ENCODE assay signal across 10 mouse cellular contexts in the genomic region with DNA sequence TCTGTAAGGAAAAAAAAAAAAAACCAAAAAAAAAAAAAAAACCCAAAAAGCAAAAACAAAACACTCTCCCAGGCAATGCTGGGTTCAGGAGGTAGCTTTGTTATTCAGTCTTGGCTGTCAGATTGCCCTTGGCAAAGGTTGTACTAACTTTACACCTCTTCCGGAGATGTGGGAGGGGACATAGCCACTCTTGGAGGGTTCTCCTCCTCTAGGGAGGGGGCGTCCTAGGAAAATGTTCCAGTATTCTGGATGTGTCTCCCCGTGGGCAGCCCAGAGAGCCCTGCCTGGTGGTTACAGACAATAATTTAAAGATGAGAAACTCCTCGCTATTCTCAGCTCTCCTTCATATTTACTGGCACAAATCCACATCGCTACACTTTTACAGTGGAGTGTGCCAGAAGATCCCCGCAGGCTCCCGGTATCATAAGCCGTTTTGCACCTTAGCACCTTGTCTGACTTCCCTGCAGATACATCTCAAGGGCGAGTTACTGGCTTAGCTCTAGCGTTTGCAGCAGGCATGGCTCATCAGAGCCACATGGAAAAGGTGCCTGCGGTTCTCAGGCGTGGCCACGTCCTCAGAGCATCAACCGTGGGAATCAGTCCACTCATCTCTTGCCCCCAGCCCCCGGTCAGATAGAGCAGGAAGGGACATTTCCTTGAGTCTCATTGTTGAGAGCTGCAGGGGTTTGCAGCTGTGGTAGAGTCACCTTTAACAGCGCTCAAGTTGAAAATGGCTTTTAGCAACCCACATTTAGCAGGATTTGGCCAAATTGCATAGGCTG. TPM values are rescaled to one million over a fixed set of nuclear protein-coding genes. Genes with fewer than 3 reads are reported as not detected.
DNase-seq lines count a peak whose midpoint lies in the region; TF ChIP-seq lines count a peak whose summit lies in the region.
"Had no signal": no experiment of that assay in that cellular context is flagged by ENCODE, and none has a peak within 500 bp of the region (broad histone marks: within the 10 kb centered on the region; RNA-seq: fewer than 3 reads in every experiment).

No protein-coding gene starts in this region.

- H3K4me3 ChIP-seq in gastrocnemius, adult 2 months = peak overlapping the region; percentile 30
- H3K4me3 ChIP-seq: limb, embryonic 12.5 days had no signal

- no peak for TF ChIP-seq CTCF in gastrocnemius, adult 2 months (IDR thresholded peaks at IDR 0.05)

- intact Hi-C loops in gastrocnemius, adult 2 months (cut with DNase I) = no loop called here

- peak overlapping the region; percentile 80 for H3K27ac ChIP-seq in gastrocnemius, adult 2 months
- H3K27ac ChIP-seq: limb, embryonic 12.5 days had no signal

- no peak for DNase-seq in gastrocnemius, adult 2 months
- DNase-seq in gastrocnemius, adult 18-20 months (ENCODE audit: low spot score) = no peak
- DNase-seq in right cerebral cortex, postnatal 25 days = peak; percentile 55
- DNase-seq in right cerebral cortex, postnatal 10 days (ENCODE audit: low spot score in 2 of 2) = no peak
- peak; percentile 59 for DNase-seq in kidney, postnatal 14 days
- no peak for DNase-seq in ovary, postnatal 10 days (ENCODE audit: low spot score)
- no peak for DNase-seq in adrenal gland, postnatal 4 days (ENCODE audit: low spot score in 2 of 2)
- DNase-seq in adrenal gland, adult (ENCODE audit: inconsistent age in 2 of 2, low spot score in 1 of 2) = no peak
- DNase-seq: gastrocnemius, postnatal 10 days had no signal

RNA-seq across cellular contexts. Expression of gene Wscd1, which starts 24.5 kb away (rescaled TPM):
- 1 to 10 TPM; 1.8 to 2.4 TPM for total RNA-seq in gastrocnemius, adult 2 months (2021)
- 1 to 10 TPM; 1.1 to 2.1 TPM for total RNA-seq in gastrocnemius, adult 18-20 months (2021)
- total RNA-seq in adrenal gland, postnatal 4 days (2021) = 10 to 100 TPM; 13.7 to 16.2 TPM

Comparison
In these comparisons a context has a peak if more than half of its experiments do, and no peak if none do; other contexts are left out.
1. DNase-seq: peak in right cerebral cortex, postnatal 25 days (single experiment) and kidney, postnatal 14 days (single experiment); none in gastrocnemius, adult 2 months (single experiment), gastrocnemius, adult 18-20 months (single experiment), right cerebral cortex, postnatal 10 days (0 of 2), ovary, postnatal 10 days (single experiment), adrenal gland, postnatal 4 days (0 of 2) and adrenal gland, adult (0 of 2).
2. RNA of gene Wscd1, which starts 24.5 kb away (total RNA-seq): 13.7 to 16.2 TPM in adrenal gland, postnatal 4 days; 1.8 to 2.4 TPM in gastrocnemius, adult 2 months and 1.1 to 2.1 TPM in gastrocnemius, adult 18-20 months; every median in the first group is over 4 times any median in the second.